Mouse (Mus musculus) erythroblast, adult 5-6 weeks (primary cell): ENCODE results near the gene Zfp768. TPM values are rescaled to one million over a fixed set of nuclear protein-coding genes. Genes with fewer than 3 reads are reported as not detected.
"Not testable (repeated sequence)": the region's sequence is repeated elsewhere in the genome, so short reads cannot be mapped to it uniquely, and the experiment has no call there.

Experiments used
- ATAC-seq: replicated peaks from 2 replicates; pipeline ENCODE4 v1.8.0; 2016; ENCODE audit warnings: moderate number of reproducible peaks, mild to moderate bottlenecking, moderate TSS enrichment, inconsistent platforms; ENCODE audit not compliant: poor library complexity, low FRiP score, severe bottlenecking
- total RNA-seq, 2 experiments: library from RNA; stranded (forward) in 1 of 2; stranded (reverse) in 1 of 2; fragments of 150-400 nt in 1 of 2; fragments of 200-764, 138-1000 nt in 1 of 2; gene quantifications; 2 replicates each; pipeline versions ENCODE4 v1.2.3 to v1.2.4; 2015 to 2017; ENCODE audit warnings: low replicate concordance in 2 of 2

Gene Zfp768
- total RNA-seq (2015; ENCODE audit: low replicate concordance): 1.2 TPM in 1 of 2 replicates, not detected in the other
- total RNA-seq (2017; ENCODE audit: low replicate concordance): 0.94 and 1.5 TPM in 2 replicates

DNA sequence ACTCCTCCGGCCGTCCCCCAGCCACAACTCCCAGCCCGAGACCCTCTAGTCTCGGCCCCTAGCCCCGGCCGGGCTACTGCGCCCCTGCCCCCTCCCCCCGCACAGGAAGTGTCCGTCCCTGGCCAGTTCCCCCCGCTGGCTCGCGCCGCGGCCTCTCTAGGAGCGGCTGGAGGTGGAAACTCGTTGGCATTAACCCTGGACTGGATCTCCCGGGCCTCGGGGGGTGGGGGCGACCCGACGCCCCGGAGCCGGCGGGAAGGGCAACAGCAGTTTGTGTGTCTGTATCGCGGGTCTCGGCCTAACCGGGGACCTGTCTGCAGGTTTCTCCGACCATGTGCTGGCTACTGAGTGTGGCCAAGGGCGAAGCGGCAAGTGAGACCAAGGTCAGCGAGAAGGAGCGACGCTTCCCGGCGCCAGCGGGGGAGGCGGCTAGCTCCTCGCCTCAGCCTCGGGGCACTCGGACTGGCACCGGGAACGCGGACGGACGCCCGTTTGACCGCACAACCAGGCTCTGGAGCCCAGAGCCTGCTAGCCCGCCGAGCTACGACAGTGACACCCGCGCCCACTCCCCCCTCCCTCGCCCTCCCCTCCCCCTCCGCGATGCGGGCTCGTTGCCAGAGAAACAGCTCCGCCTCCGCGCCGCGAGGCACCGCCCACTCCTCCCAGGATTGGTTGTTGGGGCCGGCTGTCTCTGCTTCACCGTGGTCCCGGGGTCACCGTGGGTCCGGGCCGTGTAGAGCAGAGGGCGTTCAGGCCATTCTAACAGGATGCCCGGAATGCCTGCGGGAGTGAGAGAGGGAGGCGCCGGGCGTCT is at the start of gene Zfp768:
TSS of gene Zfp768 (minus strand) at position 78 of the 814 bp plus-strand sequence.
- ATAC-seq: peak; percentile 86

GRCm38 (mm10) chr7:127393944-127394333 is 48.5 kb upstream of the Zfp768 start:
- ATAC-seq: no peak

- ATAC-seq: peak; percentile 70
Observed at GRCm38 (mm10) chr7:127393157-127393943, 48.0 kb upstream of the Zfp768 start, which contains the start of gene E430018J23Rik. TSS of gene E430018J23Rik (minus strand) at chr7:127393629.

- ATAC-seq: no peak
Observed at GRCm38 (mm10) chr7:127392251-127392824, 46.9 kb upstream of the Zfp768 start.

GRCm38 (mm10) chr7:127391538-127391937 is 46.1 kb upstream of the Zfp768 start:
- ATAC-seq: no peak

- ATAC-seq: no peak
Observed at GRCm38 (mm10) chr7:127390306-127390705, 44.9 kb upstream of the Zfp768 start.

DNA sequence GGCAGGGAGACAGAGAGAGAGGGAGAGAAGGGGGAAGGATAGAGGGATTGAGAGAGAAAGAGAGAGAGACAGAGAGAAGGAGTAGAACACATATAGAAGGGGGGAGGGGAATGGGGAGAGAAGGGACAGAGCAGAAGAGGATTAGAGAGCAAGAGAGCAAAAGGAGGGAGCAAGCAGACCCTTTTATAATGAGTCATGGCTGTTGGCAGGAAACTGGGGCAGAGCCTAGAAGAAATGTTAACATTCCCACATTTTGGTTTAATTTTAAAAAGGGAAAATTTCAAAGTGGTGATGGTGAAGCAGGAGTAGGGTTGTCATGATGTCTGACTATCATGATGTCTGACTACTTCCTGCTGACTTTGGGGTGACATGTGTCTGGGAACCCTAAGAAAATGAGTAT is 42.8 kb upstream of the Zfp768 start:
- not testable (repeated sequence) for ATAC-seq

- ATAC-seq: peak; percentile 91
Observed at GRCm38 (mm10) chr7:127386641-127387392, 41.4 kb upstream of the Zfp768 start, which contains the start of gene 9130019O22Rik. TSS of gene 9130019O22Rik (minus strand) at chr7:127387166.

DNA sequence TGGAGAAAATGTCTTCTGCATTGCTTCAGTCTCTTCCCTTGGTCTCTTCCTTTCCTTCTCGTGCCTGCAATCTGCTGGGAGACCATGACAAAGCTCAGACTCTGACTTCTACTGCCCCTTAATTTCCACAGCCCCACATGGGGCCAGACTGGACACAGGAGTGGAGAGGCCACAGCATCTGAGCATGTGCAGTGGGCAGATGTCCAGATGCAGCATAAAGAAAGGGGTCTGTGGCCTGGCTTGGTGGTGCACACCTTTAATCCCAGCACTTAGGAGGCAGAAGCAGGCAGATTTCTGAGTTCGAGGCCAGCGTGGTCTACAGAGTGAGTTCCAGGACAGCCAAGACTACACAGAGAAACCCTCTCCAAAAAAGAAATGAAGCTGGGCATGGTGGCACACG is 40.2 kb upstream of the Zfp768 start:
- ATAC-seq: not testable (repeated sequence)

- no peak for ATAC-seq
Observed at GRCm38 (mm10) chr7:127378310-127378921, 33.0 kb upstream of the Zfp768 start.

DNA sequence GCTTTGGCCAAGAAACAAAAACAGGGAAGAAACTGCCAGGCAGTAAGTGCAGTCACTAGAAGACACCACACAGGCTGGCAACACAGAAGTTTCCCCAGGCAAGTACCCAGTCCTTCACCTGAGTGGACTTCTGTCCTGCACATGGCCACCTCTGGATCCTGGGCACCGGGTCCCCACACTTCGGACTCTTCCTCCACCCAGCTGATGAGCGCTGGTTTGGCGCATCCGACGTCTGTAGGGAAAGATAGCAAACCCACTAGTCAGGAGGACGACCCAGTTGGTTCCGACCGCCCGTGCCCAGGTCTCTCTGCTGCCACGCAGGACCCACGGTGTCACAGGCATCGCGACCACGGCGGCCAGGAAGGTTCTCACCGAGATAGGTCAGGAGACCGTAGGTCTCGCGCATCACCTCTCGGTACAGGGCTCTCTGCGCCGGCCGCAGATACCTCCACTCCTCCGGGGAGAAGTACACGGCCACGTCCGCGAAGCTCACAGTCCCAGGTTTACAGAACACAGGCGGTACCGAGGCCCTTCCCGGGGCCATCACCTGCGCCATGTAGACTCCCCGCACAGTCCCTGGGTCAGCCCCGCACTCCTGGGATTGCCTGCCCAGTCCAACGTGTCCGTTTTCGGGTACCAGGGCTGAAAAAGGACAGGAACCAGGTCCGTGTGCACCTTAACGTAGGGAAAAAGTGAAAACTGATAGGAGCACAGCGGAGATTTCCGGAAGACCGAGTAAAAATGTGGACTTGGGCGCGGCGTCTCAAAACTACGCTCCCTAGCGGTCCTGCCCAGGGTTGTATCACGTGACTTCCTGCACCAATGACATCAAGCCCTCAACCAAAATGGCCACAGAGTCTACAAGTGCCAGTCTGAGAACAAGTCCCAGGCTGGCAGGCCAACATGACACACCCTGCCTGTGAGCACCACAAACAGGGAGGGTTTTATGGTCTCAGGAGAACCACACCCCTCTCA is 30.2 kb upstream of the Zfp768 start, which contains the start of gene Zfp747:
TSS of gene Zfp747 (minus strand) at position 780 of the 975 bp plus-strand sequence.
- ATAC-seq: peak; percentile 95

DNA sequence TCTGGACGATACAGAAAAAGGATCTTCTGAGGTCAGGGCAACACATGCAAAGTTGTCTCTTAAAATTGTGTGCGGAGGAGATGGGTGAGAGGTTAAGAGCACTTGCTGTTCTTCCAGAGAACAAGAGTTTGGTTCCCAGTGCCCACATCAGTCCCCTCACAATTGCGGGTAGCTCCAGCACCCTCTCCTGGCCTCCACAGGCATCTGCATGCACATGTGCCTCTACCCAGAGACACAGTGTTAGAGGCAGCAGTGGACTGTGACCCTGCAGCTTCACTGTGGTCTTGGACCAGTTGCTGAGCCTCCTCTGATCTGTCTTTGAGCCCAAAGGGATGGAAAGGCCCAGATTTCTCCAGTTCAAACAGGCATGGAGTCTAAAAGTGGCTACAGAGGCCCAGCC is 26.5 kb upstream of the Zfp768 start:
- ATAC-seq: not testable (repeated sequence)

- ATAC-seq: no peak
Observed at GRCm38 (mm10) chr7:127371213-127371612, 25.8 kb upstream of the Zfp768 start.

DNA sequence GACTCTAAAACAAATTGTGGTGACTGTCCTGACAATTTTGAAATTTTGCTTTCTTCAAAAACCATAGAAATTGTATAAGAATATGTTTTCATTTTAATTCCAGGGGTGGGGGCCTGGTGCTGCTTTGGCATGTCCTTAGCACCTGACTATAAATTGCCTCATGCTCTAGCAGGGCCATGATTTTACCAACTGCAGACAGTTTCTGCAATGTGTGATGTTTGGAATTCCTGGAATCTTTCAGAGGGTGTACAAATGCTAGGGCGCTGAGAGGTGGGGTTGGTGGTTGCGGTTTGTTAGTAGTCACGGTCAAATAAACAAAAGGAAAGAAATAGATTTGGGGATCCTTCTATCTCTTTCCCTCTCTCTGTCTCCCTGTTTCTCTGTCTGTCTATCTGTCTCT is 20.9 kb upstream of the Zfp768 start:
- ATAC-seq: no peak

- no peak for ATAC-seq
Observed at GRCm38 (mm10) chr7:127364166-127364565, 18.8 kb upstream of the Zfp768 start.

- ATAC-seq: no peak
Observed at GRCm38 (mm10) chr7:127363475-127363921, 18.1 kb upstream of the Zfp768 start.

- ATAC-seq: not testable (repeated sequence)
Observed at GRCm38 (mm10) chr7:127362418-127362817, 17.0 kb upstream of the Zfp768 start.

DNA sequence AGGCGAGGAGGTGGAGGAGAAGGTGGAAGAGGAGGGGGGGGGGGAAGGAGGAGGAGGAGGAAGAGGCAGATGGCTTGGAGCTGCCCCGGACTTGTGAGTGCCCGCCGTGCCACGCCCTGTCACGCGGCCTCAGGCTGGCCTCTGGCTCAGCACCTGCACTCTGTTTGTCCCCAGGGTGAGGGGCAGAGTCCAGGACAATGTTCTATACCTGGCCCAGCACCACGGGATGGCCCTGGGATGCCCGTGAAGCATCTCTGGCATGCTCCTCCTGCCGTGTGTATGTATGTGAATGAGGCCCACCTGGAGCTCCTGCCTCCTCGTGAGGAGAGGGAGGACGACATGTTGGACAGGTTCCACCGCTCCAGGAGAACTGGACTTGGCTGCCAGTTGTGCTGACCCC is 16.1 kb upstream of the Zfp768 start:
- no peak for ATAC-seq
